Mouse (Mus musculus) cortical plate, adult 2 months (tissue): ENCODE results near the gene Ccdc33.

Source experiments
- CTCF ChIP-seq: fragments of 200-500 bp; IDR thresholded peaks from 2 replicates; pipeline ENCODE4 v1.5.1; 2011; ENCODE audit warnings: mild to moderate bottlenecking, control low read depth, low read length; ENCODE audit not compliant: insufficient read depth; ENCODE audit errors: extremely low read depth
- POLR2A ChIP-seq: fragments of 200-500 bp; IDR thresholded peaks from 2 replicates; pipeline ENCODE4 v1.6.1; 2011; ENCODE audit warnings: mild to moderate bottlenecking, low read length, control low read depth; ENCODE audit not compliant: insufficient read depth; ENCODE audit errors: extremely low read depth

DNA sequence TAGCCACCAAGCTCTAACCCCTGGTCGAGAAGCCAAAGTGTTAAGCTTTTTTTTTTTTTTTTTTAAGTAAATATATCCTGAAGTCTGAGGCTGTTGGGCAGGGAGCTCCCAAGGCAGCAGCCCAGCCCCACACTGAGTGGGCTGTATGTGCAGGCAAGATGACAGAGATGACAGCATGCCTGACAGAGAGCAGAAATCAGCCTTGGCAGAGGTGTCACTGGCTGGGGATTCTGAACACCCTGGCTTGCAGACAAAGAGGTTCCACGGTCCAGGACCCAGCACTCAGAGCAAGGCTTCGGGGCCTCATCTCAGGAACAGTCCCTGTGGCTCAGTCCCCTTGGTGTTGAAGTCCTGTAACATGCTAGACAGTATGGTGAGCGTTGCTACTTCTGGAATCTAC lies 41.2 kb upstream of the Ccdc33 start:
- TF ChIP-seq CTCF = no peak
- no peak for TF ChIP-seq POLR2A
